Comparison of ENCODE assay signal across 10 mouse cellular contexts in the genomic region with DNA sequence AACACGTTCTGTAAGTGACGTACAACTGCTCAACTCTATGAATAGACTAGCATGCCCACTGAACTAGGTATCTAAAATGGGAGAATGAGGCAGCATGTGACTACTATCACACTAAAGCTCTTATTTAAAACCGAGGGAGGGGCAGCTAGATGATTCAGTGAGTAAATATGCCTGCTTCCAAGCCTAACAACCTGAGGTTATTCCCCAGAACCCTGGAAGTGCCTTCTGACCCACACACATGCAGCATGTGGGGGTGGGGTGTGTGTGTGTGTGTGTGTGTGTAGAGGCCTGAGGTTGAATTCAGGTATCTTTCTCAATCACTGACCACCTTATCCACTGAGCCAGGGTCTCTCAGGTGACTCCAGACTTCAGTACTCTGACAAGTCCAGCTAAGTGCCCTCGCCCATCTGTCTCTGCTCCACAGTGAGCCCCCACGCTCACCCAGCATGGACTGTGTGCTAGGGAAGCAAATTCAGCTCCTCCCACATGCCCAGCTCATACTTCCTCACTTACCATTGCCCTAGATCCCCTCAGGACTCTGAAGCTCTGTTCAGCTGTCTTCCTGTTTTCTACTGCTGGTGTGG. TPM values are rescaled to one million over a fixed set of nuclear protein-coding genes. Genes with fewer than 3 reads are reported as not detected.
A peak's percentile ranks its signal among the peaks of the same experiment; 100 is the strongest.
DNase-seq lines count a peak whose midpoint lies in the region; ATAC-seq and TF ChIP-seq lines count a peak whose summit lies in the region.
"Had no signal": no experiment of that assay in that cellular context is flagged by ENCODE, and none has a peak within 500 bp of the region (broad histone marks: within the 10 kb centered on the region; RNA-seq: fewer than 3 reads in every experiment).

No protein-coding gene starts in this region.

- no peaks in the 10 kb centered on the region for H3K27me3 ChIP-seq in liver, adult 2 months (ENCODE audit: control insufficient read depth, insufficient read depth, low read length)
- no peaks in the 10 kb centered on the region for H3K27me3 ChIP-seq in Patski
- H3K27me3 ChIP-seq in heart, embryonic 13.5 days (replicated peaks), result no peaks in the 10 kb centered on the region
- no peaks in the 10 kb centered on the region for H3K27me3 ChIP-seq in midbrain, embryonic 10.5 days (ENCODE audit: low read depth, poor library complexity, severe bottlenecking)
- H3K27me3 ChIP-seq in neural tube, embryonic 15.5 days (replicated peaks), result no peaks in the 10 kb centered on the region
- H3K27me3 ChIP-seq: lung, embryonic 15.5 days had no signal

- H3K4me3 ChIP-seq in liver, adult 2 months (ENCODE audit: insufficient read depth, low read depth, low read length), result no peak overlapping the region
- no peak overlapping the region for H3K4me3 ChIP-seq in heart, embryonic 13.5 days
- H3K4me3 ChIP-seq in midbrain, embryonic 10.5 days, result no peak overlapping the region
- no peak overlapping the region for H3K4me3 ChIP-seq in neural tube, embryonic 15.5 days (replicated peaks)
- H3K4me3 ChIP-seq: lung, embryonic 15.5 days had no signal

- peaks cover 8% of the 10 kb centered on the region for H3K4me1 ChIP-seq in liver, adult 2 months (ENCODE audit: control insufficient read depth, insufficient read depth, low read length)
- H3K4me1 ChIP-seq in heart, embryonic 13.5 days, result peaks cover 68% of the 10 kb centered on the region
- H3K4me1 ChIP-seq in midbrain, embryonic 10.5 days, result peaks cover 2% of the 10 kb centered on the region; the same call in 1 of the 2 replicates
- peaks cover 4% of the 10 kb centered on the region; the same call in 1 of the 2 replicates for H3K4me1 ChIP-seq in neural tube, embryonic 15.5 days

- peak; percentile 66 for ATAC-seq in Patski
- ATAC-seq in heart, embryonic 13.5 days (ENCODE audit: extremely low read depth, insufficient number of reproducible peaks, low FRiP score, low TSS enrichment), result peak; percentile 23; the same call in 1 of the 2 replicates
- ATAC-seq in monocyte, adult 5-6 weeks (replicated peaks; ENCODE audit: insufficient number of reproducible peaks, low FRiP score, low TSS enrichment, poor library complexity, severe bottlenecking), result peak; percentile 87
- ATAC-seq in neural tube, embryonic 15.5 days (ENCODE audit: low FRiP score), result no peak

- peak; percentile 34 for DNase-seq in liver, adult 2 months (ENCODE audit: extremely low read depth, low read depth, low spot score)
- no peak for DNase-seq in liver
- no peak for DNase-seq in Patski (ENCODE audit: low read depth, low spot score)
- no peak for DNase-seq in midbrain, embryonic 10.5 days (ENCODE audit: low spot score)
- DNase-seq in embryo, embryonic 11 days, result no peak
- DNase-seq: cerebellum, adult 9-11 months had no signal

- H3K9me3 ChIP-seq in heart, embryonic 13.5 days, result no peaks in the 10 kb centered on the region
- H3K9me3 ChIP-seq in midbrain, embryonic 10.5 days (replicated peaks), result no peaks in the 10 kb centered on the region
- no peaks in the 10 kb centered on the region for H3K9me3 ChIP-seq in neural tube, embryonic 15.5 days (replicated peaks)
- H3K9me3 ChIP-seq: lung, embryonic 15.5 days had no signal

- WGBS in liver, adult 2 months, result 58% methylated on average over 5 of the region's 5 CpGs
- WGBS in heart, embryonic 13.5 days, result 31% methylated on average over 5 of the region's 5 CpGs
- 91% methylated on average over 5 of the region's 5 CpGs for WGBS in midbrain, embryonic 10.5 days
- 90% methylated on average over 5 of the region's 5 CpGs for WGBS in neural tube, embryonic 15.5 days

- peaks cover 46% of the 10 kb centered on the region for H3K79me2 ChIP-seq in liver, adult 2 months (ENCODE audit: control insufficient read depth, insufficient read depth, low read length)

- no peaks in the 10 kb centered on the region for H3K36me3 ChIP-seq in liver, adult 2 months (ENCODE audit: control insufficient read depth, insufficient read depth, low read length)
- H3K36me3 ChIP-seq in heart, embryonic 13.5 days, result peaks cover 15% of the 10 kb centered on the region
- peaks cover 37% of the 10 kb centered on the region for H3K36me3 ChIP-seq in midbrain, embryonic 10.5 days
- no peaks in the 10 kb centered on the region for H3K36me3 ChIP-seq in neural tube, embryonic 15.5 days
- H3K36me3 ChIP-seq: lung, embryonic 15.5 days had no signal

- H3K4me2 ChIP-seq in heart, embryonic 13.5 days, result peak overlapping the region; percentile 49
- no peak overlapping the region for H3K4me2 ChIP-seq in neural tube, embryonic 15.5 days
- H3K4me2 ChIP-seq: lung, embryonic 15.5 days had no signal

- CTCF ChIA-PET in Patski (lab: Charles Lee), result interaction anchor here (1.0 to 1.4 kb wide), 4 partner anchors 11 to 26 kb away, joined by 3 to 4 read pairs (median 4); no protein-coding TSS in a partner anchor

- no peak for TF ChIP-seq POLR2A in liver, adult 2 months (IDR thresholded peaks at IDR 0.05; ENCODE audit: extremely low read depth, insufficient read depth, low read length)

- no peak overlapping the region for H3K27ac ChIP-seq in liver, adult 2 months (replicated peaks; ENCODE audit: insufficient read depth, low read depth, low read length)
- H3K27ac ChIP-seq in heart, embryonic 13.5 days (replicated peaks), result peak overlapping the region; percentile 80
- H3K27ac ChIP-seq in midbrain, embryonic 10.5 days (replicated peaks), result no peak overlapping the region
- no peak overlapping the region for H3K27ac ChIP-seq in neural tube, embryonic 15.5 days (replicated peaks)
- H3K27ac ChIP-seq: lung, embryonic 15.5 days had no signal

- POLR2A ChIA-PET in Patski (lab: Charles Lee), result no interaction called here

- no peak for TF ChIP-seq CTCF in liver, adult 2 months (IDR thresholded peaks at IDR 0.05; ENCODE audit: low read depth, low read length)
- TF ChIP-seq CTCF in Patski (IDR thresholded peaks at IDR 0.05), result no peak

- in situ Hi-C loops in Patski (cut with MboI; ENCODE audit: low pct_unique_long_range_greater_than_20kb), result loop anchor here (5.0 kb wide), 1 partner anchor 102 kb away; a partner anchor contains a TSS

- H3K9ac ChIP-seq in liver, adult 2 months (ENCODE audit: low read depth, low read length), result no peak overlapping the region
- peak overlapping the region; percentile 58 for H3K9ac ChIP-seq in heart, embryonic 13.5 days
- no peak overlapping the region for H3K9ac ChIP-seq in neural tube, embryonic 15.5 days (replicated peaks)
- H3K9ac ChIP-seq: lung, embryonic 15.5 days had no signal

RNA-seq across cellular contexts. Expression of a gene that starts 16.5 kb away (rescaled TPM):
- total RNA-seq in liver, adult 2 months (2014; rRNA removed), result 3.1 and 4.0 TPM in 2 replicates
- polyA plus RNA-seq in liver, adult 2 months (2012; rRNA removed), result 7.2 and 8.3 TPM in 2 replicates
- 21.5 TPM for polyA plus RNA-seq in Patski (2021)
- 2.5 and 2.7 TPM in 2 replicates for polyA plus RNA-seq in heart, embryonic 13.5 days (2015; fragmentation: Nextera tagmentation; extraction: Ambion mirVana)
- 12.4 to 18.2 TPM (median 13.2 TPM) in 3 replicates for total RNA-seq in monocyte, adult 5-6 weeks (2017)
- 5.4 and 5.6 TPM in 2 replicates for polyA plus RNA-seq in midbrain, embryonic 10.5 days (2016; fragmentation: Nextera tagmentation; extraction: Ambion mirVana)
- polyA plus RNA-seq in neural tube, embryonic 15.5 days (2015; fragmentation: Nextera tagmentation; extraction: Ambion mirVana), result 2.5 and 2.6 TPM in 2 replicates

RNA-seq across cellular contexts. Expression of a gene that starts 37.2 kb away (rescaled TPM):
- total RNA-seq in liver, adult 2 months (2014; rRNA removed), result 0.27 and 0.28 TPM in 2 replicates
- polyA plus RNA-seq in liver, adult 2 months (2012; rRNA removed), result 2.1 and 3.2 TPM in 2 replicates
- polyA plus RNA-seq in Patski (2021), result not detected
- 1.1 and 2.9 TPM in 2 replicates for polyA plus RNA-seq in heart, embryonic 13.5 days (2015; fragmentation: Nextera tagmentation; extraction: Ambion mirVana)
- total RNA-seq in monocyte, adult 5-6 weeks (2017), result not detected in 3 replicates
- polyA plus RNA-seq in midbrain, embryonic 10.5 days (2016; fragmentation: Nextera tagmentation; extraction: Ambion mirVana), result 0.75 and 1.2 TPM in 2 replicates
- 2.9 and 3.7 TPM in 2 replicates for polyA plus RNA-seq in neural tube, embryonic 15.5 days (2015; fragmentation: Nextera tagmentation; extraction: Ambion mirVana)

RNA-seq across cellular contexts. Expression of a gene that starts 49.8 kb away (rescaled TPM):
- 315 and 350 TPM in 2 replicates for total RNA-seq in liver, adult 2 months (2014; rRNA removed)
- 58.2 and 73.8 TPM in 2 replicates for polyA plus RNA-seq in liver, adult 2 months (2012; rRNA removed)
- polyA plus RNA-seq in Patski (2021), result 801 TPM
- polyA plus RNA-seq in heart, embryonic 13.5 days (2015; fragmentation: Nextera tagmentation; extraction: Ambion mirVana), result 262 and 285 TPM in 2 replicates
- total RNA-seq in monocyte, adult 5-6 weeks (2017), result 473 to 555 TPM (median 517 TPM) in 3 replicates
- 324 and 343 TPM in 2 replicates for polyA plus RNA-seq in midbrain, embryonic 10.5 days (2016; fragmentation: Nextera tagmentation; extraction: Ambion mirVana)
- 289 and 305 TPM in 2 replicates for polyA plus RNA-seq in neural tube, embryonic 15.5 days (2015; fragmentation: Nextera tagmentation; extraction: Ambion mirVana)
